In the genomic region with DNA sequence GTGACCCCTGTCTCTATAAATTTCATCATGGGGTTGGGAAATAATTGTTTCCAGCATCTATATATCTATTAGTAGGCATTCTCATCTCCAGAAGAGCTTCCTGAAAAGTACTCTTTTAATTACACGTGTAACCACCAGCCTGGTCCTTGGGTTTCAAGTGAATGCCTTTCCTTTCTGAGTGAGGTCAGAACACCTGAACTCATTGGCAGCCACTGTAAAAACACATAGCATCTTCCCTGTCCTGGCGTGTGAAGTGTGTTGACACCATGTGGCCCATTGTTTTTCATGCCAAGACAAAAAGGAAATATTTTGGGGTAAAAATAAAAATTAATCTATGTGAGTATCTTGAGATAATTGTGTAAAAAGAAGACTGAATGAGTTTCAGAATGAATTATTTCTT, we compare ENCODE assay signal across 12 mouse cellular contexts.
DNase-seq lines count a peak whose midpoint lies in the region; ATAC-seq and TF ChIP-seq lines count a peak whose summit lies in the region.
"Had no signal": no experiment of that assay in that cellular context is flagged by ENCODE, and none has a peak within 500 bp of the region (broad histone marks: within the 10 kb centered on the region; RNA-seq: fewer than 3 reads in every experiment).

No protein-coding gene starts in this region.

- H3K4me2 ChIP-seq in forebrain, embryonic 11.5 days (ENCODE audit: low read depth, low read length, severe bottlenecking), result 0 out of 2 replicates have a peak overlapping the region, but pooled peaks have one; percentile 2
- H3K4me2 ChIP-seq in hindbrain, postnatal 0 days (ENCODE audit: low read depth, low read length), result no peak overlapping the region; the same call in 1 of the 2 replicates
- no peak overlapping the region for H3K4me2 ChIP-seq in neural tube, embryonic 12.5 days (replicated peaks)
- H3K4me2 ChIP-seq: intestine, embryonic 15.5 days; liver, embryonic 13.5 days had no signal

- TF ChIP-seq EP300 in heart, adult 2 months (IDR thresholded peaks at IDR 0.05; ENCODE audit: insufficient read depth, low read depth, low read length), result no peak

- no peak for TF ChIP-seq POLR2A in heart, adult 2 months (IDR thresholded peaks at IDR 0.05; ENCODE audit: insufficient read depth, low read depth, low read length)

- H3K4me3 ChIP-seq in heart, adult 2 months, result no peak overlapping the region
- no peak overlapping the region for H3K4me3 ChIP-seq in forebrain, embryonic 11.5 days (ENCODE audit: low read depth, low read length)
- no peak overlapping the region for H3K4me3 ChIP-seq in hindbrain, postnatal 0 days (ENCODE audit: low read length)
- no peak overlapping the region for H3K4me3 ChIP-seq in neural tube, embryonic 12.5 days
- H3K4me3 ChIP-seq: erythroblast, embryonic 14.5 days; intestine, embryonic 15.5 days; liver, embryonic 13.5 days had no signal

- DNase-seq in heart, adult 2 months, result no peak
- DNase-seq in heart, postnatal 4 days, result no peak
- DNase-seq in forebrain, embryonic 11.5 days (ENCODE audit: low spot score), result no peak
- DNase-seq in hindbrain, postnatal 0 days (ENCODE audit: low spot score), result no peak
- no peak for DNase-seq in adrenal gland, postnatal 4 days (ENCODE audit: low spot score in 2 of 2)
- no peak for DNase-seq in cerebellum, adult 11 months
- no peak for DNase-seq in heart, adult 11 months
- DNase-seq: liver, embryonic 13.5 days had no signal

- H3K9ac ChIP-seq in heart, adult 2 months (ENCODE audit: low read depth, low read length), result no peak overlapping the region
- H3K9ac ChIP-seq in forebrain, embryonic 11.5 days (ENCODE audit: low read length), result no peak overlapping the region
- no peak overlapping the region for H3K9ac ChIP-seq in hindbrain, postnatal 0 days (replicated peaks; ENCODE audit: low read length)
- H3K9ac ChIP-seq in neural tube, embryonic 12.5 days, result no peak overlapping the region
- H3K9ac ChIP-seq: intestine, embryonic 15.5 days; liver, embryonic 13.5 days had no signal

- WGBS in heart, adult 2 months, result 20% methylated on average over 2 of the region's 2 CpGs
- WGBS in forebrain, embryonic 11.5 days, result 27% methylated on average over 2 of the region's 2 CpGs
- 17% methylated on average over 2 of the region's 2 CpGs for WGBS in hindbrain, postnatal 0 days
- 32% methylated on average over 2 of the region's 2 CpGs for WGBS in neural tube, embryonic 12.5 days

- H3K27ac ChIP-seq in heart, adult 2 months, result 0 out of 2 replicates have a peak overlapping the region, but pooled peaks have one; percentile 21
- peak overlapping the region; percentile 85 for H3K27ac ChIP-seq in forebrain, embryonic 11.5 days (ENCODE audit: low read depth, low read length)
- peak overlapping the region; percentile 7; the same call in 1 of the 2 replicates for H3K27ac ChIP-seq in hindbrain, postnatal 0 days
- H3K27ac ChIP-seq in neural tube, embryonic 12.5 days, result peak overlapping the region; percentile 26; the same call in 1 of the 2 replicates
- H3K27ac ChIP-seq: intestine, embryonic 15.5 days; liver, embryonic 13.5 days; macrophage had no signal

- TF ChIP-seq CTCF in heart, adult 2 months (IDR thresholded peaks at IDR 0.05), result no peak
- no peak for TF ChIP-seq CTCF in hindbrain, postnatal 0 days (IDR thresholded peaks at IDR 0.05; ENCODE audit: low read depth)

- peak; percentile 69; the same call in 1 of the 2 replicates for ATAC-seq in forebrain, embryonic 11.5 days (replicated peaks; ENCODE audit: low FRiP score)
- no peak for ATAC-seq in hindbrain, postnatal 0 days
- peak; percentile 66 for ATAC-seq in neural tube, embryonic 12.5 days (ENCODE audit: low FRiP score, low read depth)

- peaks cover 5% of the 10 kb centered on the region for H3K36me3 ChIP-seq in heart, adult 2 months (ENCODE audit: control insufficient read depth, insufficient read depth, low read length)
- no peaks in the 10 kb centered on the region for H3K36me3 ChIP-seq in forebrain, embryonic 11.5 days (ENCODE audit: control insufficient read depth, insufficient read depth, low read length)
- no peaks in the 10 kb centered on the region for H3K36me3 ChIP-seq in hindbrain, postnatal 0 days (ENCODE audit: insufficient read depth, low read length)
- H3K36me3 ChIP-seq in neural tube, embryonic 12.5 days, result no peaks in the 10 kb centered on the region
- H3K36me3 ChIP-seq: intestine, embryonic 15.5 days had no signal

- no peaks in the 10 kb centered on the region for H3K27me3 ChIP-seq in heart, adult 2 months (ENCODE audit: control insufficient read depth, insufficient read depth, low read length)
- H3K27me3 ChIP-seq in forebrain, embryonic 11.5 days (ENCODE audit: control insufficient read depth, insufficient read depth, low read length), result no peaks in the 10 kb centered on the region
- H3K27me3 ChIP-seq in hindbrain, postnatal 0 days (ENCODE audit: insufficient read depth, low read length), result no peaks in the 10 kb centered on the region
- no peaks in the 10 kb centered on the region for H3K27me3 ChIP-seq in neural tube, embryonic 12.5 days (replicated peaks)
- H3K27me3 ChIP-seq: intestine, embryonic 15.5 days; liver, embryonic 13.5 days had no signal

- H3K4me1 ChIP-seq in heart, adult 2 months (ENCODE audit: control insufficient read depth, insufficient read depth, low read length), result peaks cover 6% of the 10 kb centered on the region
- peaks cover 2% of the 10 kb centered on the region; the same call in 1 of the 2 replicates for H3K4me1 ChIP-seq in forebrain, embryonic 11.5 days (replicated peaks; ENCODE audit: control insufficient read depth, insufficient read depth, low read length)
- H3K4me1 ChIP-seq in hindbrain, postnatal 0 days (ENCODE audit: insufficient read depth, low read length), result no peaks in the 10 kb centered on the region; the same call in 1 of the 2 replicates
- H3K4me1 ChIP-seq in neural tube, embryonic 12.5 days, result peaks cover 8% of the 10 kb centered on the region; the same call in 1 of the 2 replicates
- H3K4me1 ChIP-seq: liver, embryonic 13.5 days had no signal

- intact Hi-C loops in heart, adult 2 months (cut with DNase I), result no loop called here

- no peaks in the 10 kb centered on the region for H3K9me3 ChIP-seq in forebrain, embryonic 11.5 days (ENCODE audit: control insufficient read depth, low read length)
- no peaks in the 10 kb centered on the region for H3K9me3 ChIP-seq in hindbrain, postnatal 0 days (ENCODE audit: low read length)
- 0 out of 2 replicates have a peak, but pooled peaks cover 4% of the 10 kb centered on the region for H3K9me3 ChIP-seq in neural tube, embryonic 12.5 days
- H3K9me3 ChIP-seq: intestine, embryonic 15.5 days; liver, embryonic 13.5 days had no signal

- no peaks in the 10 kb centered on the region for H3K79me2 ChIP-seq in heart, adult 2 months (replicated peaks; ENCODE audit: control insufficient read depth, insufficient read depth, low read length)

Comparison
In these comparisons a context has a peak if more than half of its experiments do, and no peak if none do; other contexts are left out.
1. H3K27ac ChIP-seq: peak in every context shown above with its lines; median percentile 85 in forebrain, embryonic 11.5 days; 26 in neural tube, embryonic 12.5 days; 21 in heart, adult 2 months; 7 in hindbrain, postnatal 0 days.